Mouse (Mus musculus): ENCODE data around the gene Smurf2.

DNA sequence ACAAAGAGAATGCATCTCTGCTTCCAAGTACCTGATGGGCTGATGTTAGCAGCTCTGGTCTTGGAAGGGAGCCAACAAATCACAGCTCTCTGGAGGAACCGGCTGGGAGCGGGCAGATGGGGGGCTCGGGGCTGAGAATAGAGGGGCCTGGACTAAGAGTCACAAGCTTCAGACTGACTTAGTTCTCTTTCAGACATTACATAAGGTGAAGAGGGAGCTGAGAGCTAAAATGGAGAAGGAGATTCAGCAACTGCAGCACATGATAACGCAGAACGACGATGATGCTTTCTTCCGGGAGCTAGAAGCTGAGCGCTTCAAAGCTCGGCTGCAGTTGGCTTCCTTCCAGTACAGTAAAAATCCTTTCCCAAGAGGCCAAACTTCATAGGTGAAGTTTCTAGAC is 102.2 kb downstream of the Smurf2 start:
- no peak for TF ChIP-seq CTCF (IDR thresholded peaks at IDR 0.05; ENCODE audit: low read depth, low read length)
- no peak for TF ChIP-seq POLR2AphosphoS5 (IDR thresholded peaks at IDR 0.05; ENCODE audit: insufficient replicate concordance, low read depth, low read length)
- TF ChIP-seq TAL1 (conservative IDR thresholded peaks at IDR 0.05; ENCODE audit: low read depth, low read length), result no peak
- TF ChIP-seq GATA1 (IDR thresholded peaks at IDR 0.05; ENCODE audit: borderline replicate concordance, low read length), result no peak
- no peak for TF ChIP-seq GATA2 (IDR thresholded peaks at IDR 0.05; ENCODE audit: borderline replicate concordance, low read depth, low read length)
